Mouse (Mus musculus): Measurements from ENCODE around the gene Cpox.

Cpox gene

GRCm38 (mm10) chr16:58700816-58701424, 30.8 kb downstream of the Cpox start:
- DNase-seq (ENCODE audit: low spot score in 2 of 2): no peak

GRCm38 (mm10) chr16:58701779-58702178, 31.7 kb downstream of the Cpox start:
- DNase-seq (ENCODE audit: low spot score in 2 of 2): no peak

DNA sequence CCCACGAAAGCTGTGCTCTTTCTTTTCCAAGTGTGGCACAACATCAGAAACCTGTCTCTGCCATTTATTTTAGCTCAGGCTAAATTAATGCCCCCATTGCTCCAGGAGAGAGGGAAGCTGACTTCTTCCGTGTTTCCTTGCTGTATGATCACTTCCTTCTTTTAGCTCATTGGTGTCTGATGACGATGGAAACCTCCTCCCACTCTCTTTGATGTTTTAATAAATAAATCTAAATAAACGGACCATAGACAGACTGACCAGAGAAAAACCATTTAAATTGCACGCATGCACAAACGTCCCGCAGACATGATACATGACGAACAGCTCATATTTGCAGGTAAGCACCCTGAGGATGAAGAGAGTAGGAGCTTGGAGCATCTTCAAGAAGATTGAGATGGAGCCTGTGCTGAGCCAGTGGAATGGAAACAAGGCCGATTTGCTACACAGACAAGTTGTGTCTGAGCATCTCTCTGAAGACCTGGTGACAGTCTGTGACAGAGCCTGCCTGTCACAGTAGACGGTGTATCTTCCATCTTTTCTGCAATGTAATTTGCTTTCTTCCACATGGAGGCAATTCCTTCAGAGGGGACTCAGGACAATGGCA, 32.3 kb downstream of the Cpox start:
- no peak for DNase-seq (ENCODE audit: low spot score in 2 of 2)

- DNase-seq (ENCODE audit: low spot score in 2 of 2): no peak
Measured at GRCm38 (mm10) chr16:58703382-58704124, 33.5 kb downstream of the Cpox start.

DNA sequence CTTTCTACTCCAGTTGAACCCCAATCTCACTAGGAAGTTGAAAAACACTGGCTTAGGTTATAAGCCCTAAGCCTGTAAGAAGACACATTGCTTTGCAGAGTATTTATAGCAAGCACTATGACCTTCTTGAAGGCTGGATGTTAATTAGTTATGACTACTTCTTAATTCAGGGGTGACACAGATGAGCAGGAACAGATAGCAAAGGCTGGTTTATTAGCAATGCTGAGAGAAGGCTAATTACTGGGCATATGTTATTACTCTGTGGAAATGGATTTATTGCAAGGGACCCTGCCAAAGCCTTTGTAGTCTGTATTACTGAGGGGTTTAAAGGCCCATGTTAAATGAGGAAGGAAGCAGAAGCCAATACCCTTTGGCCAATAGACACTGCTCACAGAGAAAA, 34.9 kb downstream of the Cpox start:
- no peak for DNase-seq (ENCODE audit: low spot score in 2 of 2)

GRCm38 (mm10) chr16:58707276-58707905, 37.3 kb downstream of the Cpox start:
- DNase-seq (ENCODE audit: low spot score in 2 of 2): no peak

DNA sequence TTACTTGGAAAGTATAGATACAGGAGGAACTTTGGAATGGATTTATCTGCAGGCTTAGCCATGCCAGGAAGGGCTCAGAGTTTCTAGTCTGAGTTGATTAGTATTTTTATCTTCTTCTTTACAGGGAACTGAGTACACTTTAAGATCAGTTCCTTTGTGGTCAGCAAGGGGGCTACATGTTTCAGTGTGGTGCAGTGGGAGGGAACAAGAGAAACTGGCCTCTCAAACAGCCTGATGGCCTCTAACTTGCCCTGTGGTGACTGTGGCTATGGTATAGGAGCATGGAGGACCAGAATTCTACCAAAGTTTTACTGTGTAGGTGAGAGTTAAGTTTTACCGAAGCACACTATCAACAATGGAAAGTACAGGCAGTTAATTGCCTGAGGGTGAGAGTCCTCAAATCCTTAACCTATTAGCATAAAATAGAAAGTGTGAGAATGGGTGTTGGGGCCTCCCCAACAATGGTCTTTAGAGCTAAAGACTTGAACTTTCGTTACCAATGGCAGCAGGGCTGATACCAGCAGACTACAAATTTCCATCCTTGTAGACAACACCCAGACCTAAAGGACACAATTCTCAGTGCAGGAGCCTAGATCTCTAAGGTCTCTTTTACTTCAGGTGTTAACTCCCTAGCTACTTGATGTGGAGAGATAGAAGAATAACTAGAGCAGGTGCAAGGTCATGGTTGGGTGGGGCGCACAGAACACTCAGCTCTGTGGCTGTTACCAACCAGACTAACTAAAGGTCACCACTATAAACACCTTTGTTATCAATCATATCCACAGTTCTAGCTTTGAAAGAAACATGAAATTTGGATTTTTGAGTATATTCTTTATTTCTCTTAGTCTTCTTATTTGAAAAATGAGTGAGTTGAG, 38.7 kb downstream of the Cpox start:
- DNase-seq (ENCODE audit: low spot score in 2 of 2): no peak

DNA sequence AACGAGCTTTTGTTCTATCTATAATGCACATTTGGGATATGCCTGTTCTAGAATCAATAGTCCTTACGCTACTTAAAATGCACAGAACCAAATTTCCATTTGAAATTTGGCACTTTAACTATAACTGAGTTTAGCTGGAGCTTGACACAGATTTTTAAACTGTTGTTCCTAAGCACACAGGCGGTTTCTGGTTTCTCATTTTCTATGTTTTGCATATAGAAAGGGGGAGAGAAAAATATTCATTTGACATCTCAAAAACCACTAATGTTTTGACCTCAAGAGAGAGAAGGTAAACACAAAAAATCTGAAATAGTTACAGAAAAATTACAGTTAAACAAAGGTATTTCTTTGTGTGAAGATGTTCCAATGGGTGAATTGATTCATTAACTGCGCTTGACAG, 39.4 kb downstream of the Cpox start:
- no peak for DNase-seq (ENCODE audit: low spot score in 2 of 2)

- no peak for DNase-seq (ENCODE audit: low spot score in 2 of 2)
Measured at GRCm38 (mm10) chr16:58712221-58712620, 42.1 kb downstream of the Cpox start.

GRCm38 (mm10) chr16:58713128-58713527, 43.0 kb downstream of the Cpox start:
- DNase-seq (ENCODE audit: low spot score in 2 of 2): no peak

DNA sequence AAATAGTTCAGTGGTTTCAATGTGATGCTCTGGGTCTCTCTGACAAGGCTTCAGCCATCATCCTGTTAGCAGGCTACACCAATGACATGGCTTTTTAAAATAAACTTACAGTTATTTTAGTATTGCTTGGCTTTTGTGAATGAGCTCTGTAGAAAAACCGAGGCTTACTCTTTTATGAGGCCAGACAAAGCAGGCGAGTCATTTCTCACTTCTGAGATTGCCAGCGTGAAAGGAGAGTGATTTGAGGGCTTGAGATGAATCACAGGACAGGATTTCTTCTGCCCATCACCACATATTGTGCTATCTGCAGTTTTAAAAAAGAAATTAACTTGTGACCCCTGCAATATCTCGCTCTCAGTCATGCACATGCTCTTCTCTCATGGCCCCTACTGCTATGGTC, 44.9 kb downstream of the Cpox start:
- DNase-seq (ENCODE audit: low spot score in 2 of 2): no peak

GRCm38 (mm10) chr16:58718666-58719120, 48.6 kb downstream of the Cpox start, which contains the start of gene Gpr15:
TSS of gene Gpr15 (minus strand) at chr16:58719070.
- DNase-seq (ENCODE audit: low spot score in 2 of 2): no peak

DNA sequence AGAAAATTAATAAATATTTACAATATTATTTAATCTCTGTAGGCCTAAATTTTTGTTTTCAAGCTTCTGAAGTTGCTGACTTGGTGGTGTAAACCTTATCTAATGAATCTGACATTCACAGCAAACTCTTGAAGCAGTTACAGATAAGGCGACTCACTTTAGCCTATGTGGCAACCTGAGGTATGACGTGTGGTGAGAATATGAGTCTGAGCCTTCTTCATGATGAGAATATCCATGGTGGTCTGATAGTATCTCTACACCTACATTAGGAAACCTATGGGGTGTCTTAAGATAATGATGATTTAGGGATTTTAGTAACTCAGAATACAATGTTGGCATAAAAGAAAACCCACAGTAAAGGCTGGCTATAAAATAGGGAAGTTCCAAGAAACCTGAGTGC, 52.2 kb downstream of the Cpox start:
- DNase-seq (ENCODE audit: low spot score in 2 of 2): no peak

DNA sequence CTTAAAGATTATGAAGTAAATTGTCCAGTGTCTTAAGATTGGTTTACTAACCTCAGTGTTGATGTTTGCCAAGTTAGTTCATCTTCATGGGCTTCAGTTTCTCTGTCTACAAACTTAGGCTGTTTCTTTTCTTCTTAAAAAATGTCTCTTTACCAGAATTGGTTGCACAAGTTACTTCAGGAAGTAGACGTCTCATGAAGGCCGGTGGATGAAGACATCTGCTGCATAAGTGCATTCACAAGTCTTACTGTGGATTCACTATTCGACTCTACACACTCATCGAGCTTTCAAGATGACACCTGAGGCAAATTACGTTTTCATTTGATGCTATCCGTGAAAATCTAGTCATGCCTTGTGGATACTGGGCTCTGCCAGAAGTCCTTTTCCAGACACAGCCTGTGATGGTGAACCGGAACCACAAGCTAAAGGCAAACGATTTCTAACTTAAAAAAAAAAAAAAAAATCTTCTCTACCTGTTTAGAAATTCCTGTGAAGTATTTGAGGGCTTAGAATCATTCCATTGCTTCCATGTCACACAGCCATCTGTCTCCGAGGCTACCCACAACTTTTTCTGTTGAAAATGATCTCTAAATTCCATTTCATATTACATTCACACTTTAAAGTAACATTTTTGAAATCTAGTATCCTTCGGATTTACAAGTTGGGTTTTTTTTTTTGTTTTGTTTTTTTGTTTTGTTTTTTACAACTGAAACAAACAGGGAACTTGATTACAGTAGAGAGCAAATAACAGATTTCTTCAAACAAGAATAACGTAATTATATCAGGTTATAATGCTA, 56.8 kb downstream of the Cpox start:
- no peak for DNase-seq (ENCODE audit: low spot score in 2 of 2)

- peak; percentile 83 to 96 for DNase-seq (ENCODE audit: low spot score in 2 of 2)
Measured at GRCm38 (mm10) chr16:58727477-58728131, 57.5 kb downstream of the Cpox start, which contains the start of gene Cldnd1. TSS of gene Cldnd1 (plus strand) at chr16:58727910.

- no peak for DNase-seq (ENCODE audit: low spot score in 2 of 2)
Measured at GRCm38 (mm10) chr16:58728176-58728671, 58.1 kb downstream of the Cpox start.

GRCm38 (mm10) chr16:58738205-58738604, 68.1 kb downstream of the Cpox start:
- DNase-seq (ENCODE audit: low spot score in 2 of 2): no peak

DNA sequence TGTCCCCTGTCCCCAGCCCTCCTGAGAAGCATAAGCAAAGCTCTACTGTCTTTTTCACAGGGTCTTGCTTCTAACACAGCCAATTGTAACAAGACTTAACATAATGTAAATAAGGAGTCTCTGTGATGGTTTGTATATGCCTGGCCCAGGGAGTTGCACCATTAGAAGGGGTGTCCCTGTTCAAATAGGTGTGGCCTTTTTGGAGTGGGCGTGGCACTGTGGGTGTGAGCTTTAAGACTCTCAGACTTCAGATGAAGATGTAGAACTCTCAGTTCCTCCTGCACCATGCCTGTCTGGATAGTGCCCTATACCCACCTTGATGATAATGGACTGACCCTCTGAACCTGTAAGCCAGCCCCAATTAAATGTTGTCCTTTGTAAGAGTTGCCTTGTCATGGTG, 68.7 kb downstream of the Cpox start:
- no peak for DNase-seq (ENCODE audit: low spot score in 2 of 2)

- DNase-seq (ENCODE audit: low spot score in 2 of 2): no peak
Measured at GRCm38 (mm10) chr16:58740751-58741150, 70.7 kb downstream of the Cpox start.

DNA sequence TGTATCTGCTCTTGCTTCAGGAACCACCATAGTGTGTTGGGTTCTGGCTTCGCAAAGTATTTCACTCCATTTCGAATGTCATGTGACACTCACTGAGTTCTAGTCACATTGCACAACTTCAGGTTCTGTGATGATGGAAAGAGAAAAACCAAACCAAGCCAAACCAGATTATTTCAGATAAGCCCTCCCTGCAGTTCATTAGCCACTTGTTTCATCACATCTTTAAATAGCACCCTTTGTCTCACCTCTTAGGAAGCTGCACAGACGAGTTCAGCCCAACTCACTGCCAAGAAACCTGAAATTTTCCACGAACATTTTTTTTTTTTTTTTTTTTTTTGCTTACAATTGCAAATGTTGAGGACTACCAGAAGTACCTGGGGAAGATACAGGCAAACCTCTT, 76.6 kb downstream of the Cpox start:
- DNase-seq (ENCODE audit: low spot score in 2 of 2): no peak

Data from urinary bladder, adult 18-20 months (tissue).